Mouse (Mus musculus): ENCODE data around the gene Thsd7b. TPM values are rescaled to one million over a fixed set of nuclear protein-coding genes. Genes with fewer than 3 reads are reported as not detected.
A peak's percentile ranks its signal among the peaks of the same experiment; 100 is the strongest.
"Not testable (repeated sequence)": the region's sequence is repeated elsewhere in the genome, so short reads cannot be mapped to it uniquely, and the experiment has no call there.

Gene Thsd7b
- total RNA-seq, 2 experiments from 2014 or later: 0.95 TPM; not detected in 1

DNA sequence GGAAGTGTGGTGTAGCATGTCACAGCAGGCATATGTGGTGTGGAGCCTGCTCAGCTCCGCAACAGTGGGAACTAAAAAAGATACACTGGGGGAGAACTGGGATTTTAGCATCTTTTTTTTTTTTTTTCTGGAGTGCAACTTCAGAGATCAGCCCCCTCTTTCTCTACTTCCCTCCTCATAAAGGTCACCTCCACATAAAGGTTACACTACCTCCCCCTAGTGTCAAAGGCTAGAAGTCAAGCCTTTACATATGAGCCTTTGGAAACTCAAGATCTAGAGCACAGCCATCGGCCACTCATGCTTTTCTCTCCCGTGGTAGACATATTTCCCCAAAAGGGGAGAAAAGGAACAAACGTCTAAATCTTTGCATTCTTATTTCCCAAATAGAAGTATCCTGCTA, 553.8 kb downstream of the Thsd7b start:
- ATAC-seq (ENCODE audit: poor library complexity, severe bottlenecking): no peak

DNA sequence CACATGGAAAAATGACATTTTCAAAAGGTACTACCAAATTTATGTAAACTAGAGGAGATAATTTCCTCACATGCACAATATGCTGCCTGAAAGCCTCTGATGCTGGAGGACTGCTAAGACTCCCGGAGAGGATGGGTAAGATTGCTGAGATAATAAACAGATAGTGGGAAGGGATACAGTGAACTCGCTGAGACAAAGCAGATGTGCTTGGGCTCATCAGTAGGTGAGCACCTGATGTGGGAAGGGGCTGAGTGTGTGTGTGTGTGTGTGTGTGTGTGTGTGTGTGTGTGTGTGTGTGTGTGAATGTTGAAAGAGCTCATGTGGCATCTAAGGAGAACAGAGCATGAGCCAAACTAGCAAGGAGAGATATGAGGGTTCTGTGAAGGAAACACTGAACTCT, 564.2 kb downstream of the Thsd7b start:
- ATAC-seq (ENCODE audit: poor library complexity, severe bottlenecking): no peak

DNA sequence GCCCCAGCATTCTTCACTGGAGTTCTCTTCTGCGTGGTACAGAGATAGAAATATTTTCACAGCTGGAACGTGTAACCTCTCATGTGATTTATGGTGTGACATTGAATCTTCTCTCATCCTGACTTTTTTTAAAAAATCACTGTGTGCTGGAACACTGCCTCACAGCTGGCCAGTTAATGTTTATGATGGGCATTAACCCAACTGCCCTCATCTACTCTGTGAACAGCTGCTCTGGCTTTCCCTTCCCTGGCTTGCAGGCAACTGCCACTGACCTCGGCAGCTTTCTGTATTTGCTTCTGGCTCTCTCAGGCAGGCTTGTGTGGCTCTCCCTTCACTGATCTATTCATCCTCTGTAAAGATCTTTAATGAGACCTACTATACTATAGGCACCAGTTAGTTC, 564.7 kb downstream of the Thsd7b start:
- no peak for ATAC-seq (ENCODE audit: poor library complexity, severe bottlenecking)

DNA sequence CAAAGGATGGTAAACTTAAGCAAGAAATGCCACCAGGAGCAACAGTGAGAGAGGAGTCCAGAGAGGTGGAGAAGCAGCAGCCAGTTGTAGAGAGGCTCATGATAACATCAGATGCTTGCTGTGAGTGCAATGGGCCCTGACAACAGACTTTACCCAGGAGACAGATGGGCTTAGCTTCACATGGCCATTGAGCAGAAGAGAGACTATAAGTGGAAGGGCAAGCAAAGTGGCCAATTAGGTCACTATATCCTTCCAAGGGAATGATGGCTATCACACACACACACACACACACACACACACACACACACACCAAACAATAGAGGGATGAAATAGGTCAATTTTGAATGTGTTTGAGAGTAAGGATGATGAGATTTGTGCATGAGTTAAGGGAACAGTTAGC, 565.4 kb downstream of the Thsd7b start:
- ATAC-seq (ENCODE audit: poor library complexity, severe bottlenecking): no peak

DNA sequence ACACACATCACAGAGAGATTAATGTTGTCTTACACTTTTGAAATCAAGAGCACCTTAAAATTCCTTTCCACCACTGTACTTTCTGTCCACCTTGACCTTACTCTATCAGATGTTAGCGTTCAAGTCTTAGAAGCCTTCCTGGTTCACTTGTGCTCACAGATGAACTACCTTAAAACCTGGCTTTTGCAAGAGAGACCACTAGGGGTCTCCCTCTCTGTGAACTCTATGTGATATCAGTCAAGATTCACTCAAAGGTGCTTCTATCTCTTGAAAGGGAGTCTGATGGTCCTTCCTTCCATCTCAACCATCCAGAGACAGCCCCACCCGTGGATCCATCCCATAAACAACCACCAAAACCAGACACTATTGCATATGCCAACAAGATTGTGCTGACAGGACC, 570.3 kb downstream of the Thsd7b start:
- 0 out of 2 replicates have a peak, but pooled peaks have one; percentile 52 for ATAC-seq (ENCODE audit: poor library complexity, severe bottlenecking)

DNA sequence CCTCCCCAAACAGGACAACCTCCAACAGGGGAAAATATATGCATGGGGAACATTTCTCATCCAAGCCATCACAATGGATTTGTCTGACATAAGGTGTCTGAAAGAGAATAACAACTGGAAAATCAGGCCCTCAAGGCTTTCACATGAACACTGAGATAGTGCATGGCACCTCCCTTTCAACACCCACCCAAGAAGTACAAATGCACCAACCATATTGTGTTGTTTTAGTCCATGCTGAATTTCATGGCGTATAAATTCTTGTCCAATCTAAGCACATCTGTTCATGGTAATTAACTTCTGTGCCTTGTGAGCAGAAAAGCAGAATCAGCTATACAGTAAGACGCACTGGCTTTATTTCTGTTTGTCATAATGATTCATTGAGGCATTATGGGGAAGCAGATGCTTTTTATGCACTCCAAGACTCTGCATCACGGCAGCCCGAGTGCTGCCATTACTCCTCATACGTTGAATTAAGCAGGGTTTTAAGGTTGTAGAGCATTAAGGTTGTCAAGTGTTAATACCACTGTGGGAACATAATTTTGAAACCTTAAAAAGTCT, 577.0 kb downstream of the Thsd7b start:
- no peak for ATAC-seq (ENCODE audit: poor library complexity, severe bottlenecking)

DNA sequence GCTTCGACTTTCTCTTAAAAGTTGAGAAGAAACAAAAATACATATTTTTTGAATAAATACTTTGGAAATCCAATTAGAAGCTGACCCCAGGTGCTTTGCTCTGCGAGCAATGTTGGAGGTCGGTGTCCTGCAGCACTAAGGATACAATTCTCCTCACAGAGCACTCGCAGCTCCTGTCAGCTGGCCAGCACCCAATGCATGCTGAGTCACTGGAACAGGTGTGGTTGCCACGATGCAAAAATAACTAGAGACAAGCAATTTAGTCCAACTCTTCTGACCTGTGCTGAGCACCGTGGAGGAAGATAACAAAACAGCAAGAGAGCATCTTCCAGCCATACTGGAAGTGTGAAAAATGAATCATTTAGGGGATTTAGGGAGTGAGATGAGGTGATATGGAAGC, 594.6 kb downstream of the Thsd7b start:
- no peak for ATAC-seq (ENCODE audit: poor library complexity, severe bottlenecking)

DNA sequence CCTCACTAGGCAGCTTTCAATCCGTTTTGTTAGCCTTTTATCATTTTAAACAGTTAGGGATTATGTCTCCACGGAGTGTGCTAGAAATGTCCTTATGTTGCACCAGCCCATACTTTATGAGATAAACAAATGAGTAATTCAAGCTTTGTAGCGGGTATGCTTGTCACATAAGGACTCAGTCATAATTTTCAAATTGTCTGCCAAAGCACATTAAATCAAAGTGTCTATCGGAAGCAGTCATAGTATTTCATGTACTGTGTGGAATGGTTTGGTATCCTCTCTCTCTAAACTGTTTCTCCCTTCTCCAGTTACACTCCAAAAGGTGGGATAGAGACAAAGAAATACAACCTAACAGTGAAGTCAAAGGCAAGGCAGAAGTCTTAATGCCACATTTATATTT, 601.3 kb downstream of the Thsd7b start:
- ATAC-seq (ENCODE audit: poor library complexity, severe bottlenecking): no peak

DNA sequence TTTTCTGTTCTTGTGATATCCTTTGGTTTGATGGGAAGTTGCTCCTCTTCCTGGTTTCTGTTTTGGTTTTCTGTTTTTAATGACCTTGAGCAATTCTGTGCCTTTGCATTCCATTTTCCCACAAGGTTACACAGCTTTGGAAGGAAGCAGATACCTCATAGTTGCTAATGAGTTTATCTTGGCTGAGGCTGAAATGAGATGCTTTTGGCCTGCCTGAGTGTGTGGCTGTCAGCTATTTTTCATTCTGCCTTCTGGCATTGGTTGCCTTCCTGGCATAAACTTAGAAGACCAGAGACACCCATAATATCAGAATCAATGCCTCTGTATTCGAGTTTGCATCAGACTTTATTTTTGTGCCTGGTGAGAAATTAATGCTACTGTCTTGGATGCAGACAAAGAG, 614.8 kb downstream of the Thsd7b start:
- ATAC-seq (ENCODE audit: poor library complexity, severe bottlenecking): no peak

DNA sequence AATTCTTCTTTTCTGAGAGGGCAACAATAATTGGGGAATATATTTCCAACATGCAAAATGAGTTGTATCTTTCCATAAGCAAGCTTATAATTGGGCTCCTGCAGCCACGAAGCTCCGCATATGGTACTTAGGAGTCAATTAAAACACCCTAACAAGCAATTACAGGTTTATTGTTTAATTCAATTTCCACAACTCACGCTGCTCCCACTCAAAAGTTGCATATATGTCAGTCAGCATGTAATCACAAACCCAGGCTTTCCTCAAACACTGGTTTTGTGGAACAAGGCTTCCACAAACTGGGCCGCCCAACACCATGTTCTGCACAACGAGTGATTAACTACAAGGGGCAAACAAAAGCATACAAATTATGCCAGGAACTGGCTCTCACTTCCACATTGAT, 625.0 kb downstream of the Thsd7b start:
- no peak for ATAC-seq (ENCODE audit: poor library complexity, severe bottlenecking)

DNA sequence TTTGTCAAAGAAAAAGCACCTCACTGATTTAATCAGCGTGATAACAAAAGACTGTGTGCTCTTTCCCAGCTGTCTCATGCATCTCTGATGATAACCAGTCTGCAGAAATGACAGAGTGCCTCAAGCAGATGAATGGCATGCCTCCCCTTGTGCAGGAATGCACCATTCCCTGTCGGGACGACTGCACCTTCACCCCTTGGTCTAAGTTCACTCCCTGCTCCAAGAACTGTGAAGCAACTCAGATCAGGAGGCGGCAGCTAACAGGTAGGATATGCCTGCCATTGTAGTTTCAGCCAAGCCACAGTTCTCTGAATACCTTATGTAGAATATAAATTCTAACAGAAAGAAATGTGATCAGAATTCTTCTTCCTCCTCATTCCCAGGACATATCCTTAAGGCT, 642.4 kb downstream of the Thsd7b start:
- ATAC-seq (ENCODE audit: poor library complexity, severe bottlenecking): no peak

DNA sequence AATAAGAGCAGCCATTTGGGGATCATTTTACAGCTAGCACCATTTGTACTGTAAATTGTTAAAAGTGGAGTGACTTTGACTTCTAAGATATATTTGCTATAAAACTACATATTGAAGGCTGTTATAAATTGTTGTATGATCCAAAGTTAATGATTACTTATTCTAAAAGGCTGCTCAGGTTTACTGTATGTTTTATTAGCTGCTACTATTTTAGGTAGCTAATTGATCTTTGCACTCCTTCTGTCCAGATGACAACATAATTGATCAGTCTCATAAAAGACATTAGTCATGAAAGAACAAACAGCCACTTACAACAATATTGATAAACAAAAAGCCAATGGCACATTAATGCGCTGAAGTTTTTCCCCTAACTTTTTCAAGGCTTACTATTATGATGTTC, 644.5 kb downstream of the Thsd7b start:
- ATAC-seq (ENCODE audit: poor library complexity, severe bottlenecking): no peak

DNA sequence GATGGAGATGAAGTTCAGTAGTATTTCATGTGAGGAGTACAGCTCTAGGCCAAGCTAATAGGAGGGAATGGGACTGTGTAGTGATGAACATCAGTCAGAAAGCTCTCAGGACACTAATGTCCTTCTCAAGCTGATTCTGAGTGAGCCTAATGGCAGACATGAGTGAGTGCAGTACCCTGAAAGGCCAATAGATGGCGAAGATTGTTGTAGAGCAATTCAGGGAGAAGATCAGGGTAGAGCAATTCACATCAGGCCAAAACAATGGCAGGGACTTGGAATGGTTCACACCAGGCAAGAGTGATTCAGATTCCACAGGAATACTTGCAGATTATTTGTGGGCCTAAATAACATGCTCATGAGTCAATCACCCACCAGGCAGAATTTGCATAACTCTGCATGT, 646.3 kb downstream of the Thsd7b start:
- peak; percentile 70 for ATAC-seq (ENCODE audit: poor library complexity, severe bottlenecking)

DNA sequence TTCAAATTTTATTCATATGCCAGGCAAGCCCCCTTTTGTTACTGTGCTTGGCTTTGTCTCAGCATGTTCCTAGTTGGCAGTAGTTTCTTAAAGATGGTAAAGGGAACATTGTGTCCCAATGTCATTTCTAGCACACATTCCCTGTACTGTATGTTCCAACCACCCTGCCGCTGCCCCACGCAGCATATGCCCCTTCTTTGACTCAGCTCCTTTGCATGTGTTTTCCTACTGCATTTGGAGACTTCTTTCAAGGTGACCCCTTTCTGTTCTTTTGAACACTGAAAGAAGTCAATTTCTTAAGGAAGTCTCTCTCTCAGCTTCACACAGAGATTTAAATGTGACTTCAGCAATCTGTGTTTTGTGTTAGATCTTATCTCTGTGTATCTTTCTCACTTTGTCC, 657.9 kb downstream of the Thsd7b start:
- no peak for ATAC-seq (ENCODE audit: poor library complexity, severe bottlenecking)

DNA sequence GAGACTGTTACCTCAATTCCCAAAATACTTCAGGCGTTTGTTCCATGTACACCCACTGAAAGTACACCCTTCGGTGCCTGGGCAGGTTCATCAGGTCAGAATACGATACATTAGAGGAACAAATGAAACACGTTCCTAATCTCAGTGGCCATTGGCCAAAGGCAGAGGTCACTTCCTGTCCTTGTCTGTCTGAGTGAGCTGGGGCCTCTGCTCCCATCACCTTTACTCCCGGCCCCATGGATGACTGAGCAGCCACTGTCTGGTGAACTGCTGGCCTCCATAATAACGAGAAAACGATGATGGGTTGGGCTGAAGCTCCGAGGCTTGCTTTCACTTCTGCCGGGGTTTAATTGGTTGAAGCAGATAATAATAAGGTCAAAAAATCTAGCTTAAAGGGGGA, 670.0 kb downstream of the Thsd7b start:
- no peak for ATAC-seq (ENCODE audit: poor library complexity, severe bottlenecking)

DNA sequence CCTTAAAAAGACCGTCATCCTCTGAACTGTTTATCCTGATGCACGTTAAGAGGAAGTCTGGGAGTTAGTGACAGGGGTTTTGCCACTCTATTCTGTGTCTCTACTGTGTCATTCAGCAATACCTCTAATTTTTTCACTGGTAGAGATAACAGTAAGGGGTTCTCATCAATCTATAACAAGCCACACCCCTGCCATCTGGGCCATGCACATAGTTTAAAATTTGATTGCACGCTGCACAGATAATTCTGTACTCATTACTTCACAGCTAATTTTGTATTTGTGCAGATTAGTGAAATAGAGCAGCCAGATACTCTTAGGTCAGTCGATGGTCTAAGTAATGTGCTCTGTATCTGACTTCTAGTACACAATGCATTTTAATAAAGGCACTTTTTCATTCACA, 673.9 kb downstream of the Thsd7b start:
- no peak for ATAC-seq (ENCODE audit: poor library complexity, severe bottlenecking)

DNA sequence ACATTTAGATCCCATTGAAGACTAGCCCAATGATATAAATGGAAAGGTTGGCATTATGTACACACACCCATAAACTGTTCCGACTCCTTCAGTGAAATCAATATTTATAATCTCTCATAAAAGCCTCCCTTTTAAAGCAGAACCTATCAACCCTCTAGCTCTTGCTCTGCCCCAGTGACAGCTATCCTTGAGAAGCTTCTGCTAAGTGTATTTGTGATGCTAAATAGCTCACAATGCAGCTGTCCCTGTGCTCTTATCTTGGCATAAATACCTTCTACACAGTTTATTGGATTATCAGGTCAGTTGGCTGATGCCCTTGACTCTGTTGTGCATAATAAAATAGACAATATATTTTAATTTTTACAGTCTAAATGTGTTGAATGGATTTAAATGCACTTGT, 682.4 kb downstream of the Thsd7b start:
- ATAC-seq (ENCODE audit: poor library complexity, severe bottlenecking): no peak

DNA sequence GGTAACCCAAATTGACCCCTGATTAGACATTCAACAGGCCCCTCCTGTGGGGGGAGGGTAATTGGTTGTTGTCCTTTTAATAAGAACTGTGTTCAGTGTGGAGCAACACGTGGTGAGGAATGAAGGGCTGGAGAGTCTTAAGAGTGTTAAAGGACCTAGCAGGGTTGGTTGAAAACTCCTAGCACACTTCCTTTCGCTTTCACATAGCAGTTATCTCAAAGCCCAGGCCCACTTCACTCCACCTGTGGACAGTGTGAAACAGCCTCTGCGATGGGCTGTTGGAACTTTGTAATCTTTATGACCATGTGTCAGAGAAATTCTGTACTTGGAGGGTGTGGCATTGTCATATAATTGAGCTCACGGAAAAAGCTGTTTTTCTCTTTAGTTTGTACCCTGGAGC, 683.5 kb downstream of the Thsd7b start:
- peak; percentile 60 for ATAC-seq (ENCODE audit: poor library complexity, severe bottlenecking)

DNA sequence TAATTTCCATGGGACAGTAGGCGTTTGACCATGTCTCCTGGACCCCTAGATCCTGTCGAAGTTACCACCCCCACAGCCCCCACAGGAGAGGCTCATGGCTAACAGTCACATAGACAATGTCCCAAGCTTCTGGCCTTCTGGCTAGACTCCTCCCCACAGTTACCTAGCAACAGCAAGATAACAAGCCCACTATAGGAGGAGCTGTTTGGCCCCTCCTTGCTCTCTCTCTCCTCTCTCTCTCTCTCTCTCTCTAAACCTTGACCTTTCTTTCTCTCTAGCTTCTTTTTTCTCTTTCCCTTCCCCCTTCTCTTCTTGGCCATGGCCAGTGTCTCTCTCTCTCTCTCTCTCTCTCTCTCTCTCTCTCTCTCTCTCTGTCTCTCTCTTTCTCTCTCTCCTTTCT, 686.2 kb downstream of the Thsd7b start:
- not testable (repeated sequence) for ATAC-seq (ENCODE audit: poor library complexity, severe bottlenecking)

DNA sequence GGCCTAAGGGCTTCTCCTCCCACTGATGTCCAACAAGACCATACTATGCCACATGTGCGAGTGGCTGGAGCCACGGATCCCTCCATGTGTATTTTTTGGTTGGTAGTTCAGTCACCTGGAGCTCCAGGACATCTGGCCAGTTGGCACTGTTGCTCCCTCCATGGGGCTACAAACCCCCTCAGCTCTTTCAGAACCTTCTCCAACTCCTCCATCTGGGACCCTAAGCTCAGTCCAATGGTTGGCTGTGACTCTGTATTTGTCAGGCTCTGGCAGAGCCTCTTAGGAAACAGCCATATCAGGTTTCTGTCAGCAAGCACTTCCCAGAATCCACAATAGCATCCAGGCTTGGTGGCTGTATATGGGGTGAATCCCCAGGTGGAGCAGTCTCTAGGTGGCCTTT, 690.1 kb downstream of the Thsd7b start:
- no peak for ATAC-seq (ENCODE audit: poor library complexity, severe bottlenecking)

DNA sequence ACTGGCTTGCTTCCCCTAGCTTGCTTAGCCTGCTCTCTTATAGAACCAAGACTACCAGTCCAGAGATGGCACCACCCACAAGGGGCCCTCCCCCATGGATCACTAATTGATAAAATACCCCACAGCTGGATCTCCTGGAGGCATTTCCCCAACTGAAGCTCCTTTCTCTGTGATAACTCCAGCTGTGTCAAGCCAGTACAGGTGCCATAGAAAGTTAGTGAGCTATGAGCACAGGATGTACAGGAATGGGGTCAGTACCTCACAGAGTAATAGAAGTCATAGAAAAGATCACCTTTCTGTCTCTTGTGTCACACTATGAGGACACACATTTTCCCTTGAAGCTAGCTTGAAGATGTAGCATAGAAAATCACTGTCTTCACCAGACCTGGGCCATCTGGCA, 716.1 kb downstream of the Thsd7b start:
- not testable (repeated sequence) for ATAC-seq (ENCODE audit: poor library complexity, severe bottlenecking)

DNA sequence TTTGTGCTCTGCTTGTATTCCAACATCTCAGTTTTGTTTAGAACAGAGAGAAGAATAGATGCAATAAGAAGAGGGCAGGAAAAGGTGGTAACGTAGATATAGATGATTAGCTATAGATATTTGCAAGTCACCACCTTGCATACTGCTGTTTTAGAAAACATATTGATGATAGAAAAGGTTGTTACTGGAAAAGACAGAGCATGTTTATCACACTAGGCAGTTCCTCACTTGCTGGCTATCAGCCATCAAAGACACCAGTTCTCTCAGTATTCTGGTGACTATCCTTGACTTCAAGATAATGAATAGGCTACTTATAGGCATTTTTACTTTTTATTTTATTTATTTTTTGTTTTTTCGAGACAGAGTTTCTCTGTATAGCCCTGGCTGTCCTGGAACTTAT, 717.7 kb downstream of the Thsd7b start:
- ATAC-seq (ENCODE audit: poor library complexity, severe bottlenecking): no peak

DNA sequence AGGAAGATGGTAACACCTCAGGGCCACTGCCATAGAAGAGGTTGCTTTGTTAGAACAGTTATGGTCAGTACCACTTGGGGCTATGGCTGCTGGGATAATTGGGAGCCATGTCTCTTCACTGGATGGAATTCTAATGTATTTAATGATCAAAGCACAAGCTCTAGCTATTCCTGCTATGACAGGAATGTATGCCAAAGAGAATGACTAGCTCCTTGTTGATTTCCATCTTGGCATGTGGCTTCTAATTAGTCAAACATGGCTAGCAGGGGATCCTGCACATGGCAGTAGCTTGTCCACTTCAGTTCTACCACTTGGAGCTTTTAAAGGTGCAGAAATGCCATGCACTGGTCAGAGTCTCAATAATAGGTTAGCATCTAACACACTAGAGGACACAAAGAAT, 781.9 kb downstream of the Thsd7b start:
- ATAC-seq (ENCODE audit: poor library complexity, severe bottlenecking): no peak

DNA sequence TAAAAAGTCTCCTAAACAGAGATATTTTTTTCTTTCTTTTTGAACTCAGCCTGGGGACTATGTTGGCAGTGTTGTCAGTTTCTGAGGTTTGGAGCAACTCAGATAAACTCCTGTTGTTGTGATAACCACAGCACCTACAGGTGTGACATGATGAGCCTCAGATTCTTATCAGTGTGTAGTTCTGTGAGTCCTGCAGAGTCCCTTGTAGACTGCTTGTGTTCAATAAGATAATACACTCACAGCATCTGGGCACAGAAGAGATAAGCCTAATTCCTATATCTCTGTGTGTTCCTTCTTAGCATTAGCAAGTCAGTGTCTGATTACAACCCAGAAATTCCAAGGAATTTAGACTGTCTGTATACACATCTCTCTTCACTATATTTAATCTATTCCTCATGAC, 789.0 kb downstream of the Thsd7b start:
- no peak for ATAC-seq (ENCODE audit: poor library complexity, severe bottlenecking)

All from megakaryocyte, adult 5-6 weeks (primary cell).